Mouse (Mus musculus) gastrocnemius, postnatal 14 days (tissue): ENCODE measurements around the gene Asnsd1. TPM values are rescaled to one million over a fixed set of nuclear protein-coding genes. Genes with fewer than 3 reads are reported as not detected.
"Not testable (repeated sequence)": the region's sequence is repeated elsewhere in the genome, so short reads cannot be mapped to it uniquely, and the experiment has no call there.

Experiments used
- DNase-seq: peaks from one replicate; pipeline ENCODE4 v3.0.0; 2021; ENCODE audit warnings: mixed read lengths
- intact Hi-C: fragments of 180-260 bp; cut with DNase I; formaldehyde crosslinking; loops from one replicate; pipeline ENCODE4 v1.15.1; 2025; ENCODE audit warnings: low total_unique reads
- long read RNA-seq, 2 experiments: library from polyadenylated mRNA; stranded (forward); transcript quantifications; one replicate each; pipeline ENCODE4 v2.0.0; 2021
- total RNA-seq, 2 experiments: library from RNA; stranded (reverse); gene quantifications; 2 replicates each; pipeline ENCODE4 v1.2.3; 2021

Gene Asnsd1
- total RNA-seq = 10 to 100 TPM; 39.4 to 41.2 TPM
- long read RNA-seq, experiment 1, transcript Asnsd1-201 (6 exons, 2,442 nt) = major isoform, 60 of 69 reads
- long read RNA-seq, experiment 1, partial matches to known transcripts = 3 of 69 reads
- long read RNA-seq, experiment 1, other reads (novel, unspliced or antisense) = 3 of 69 reads
- long read RNA-seq, experiment 2, transcript Asnsd1-201 (6 exons, 2,442 nt) = major isoform, 65 of 72 reads
- long read RNA-seq, experiment 2, partial matches to known transcripts = 1 of 72 reads
- long read RNA-seq, experiment 2, other reads (novel, unspliced or antisense) = 2 of 72 reads

DNA sequence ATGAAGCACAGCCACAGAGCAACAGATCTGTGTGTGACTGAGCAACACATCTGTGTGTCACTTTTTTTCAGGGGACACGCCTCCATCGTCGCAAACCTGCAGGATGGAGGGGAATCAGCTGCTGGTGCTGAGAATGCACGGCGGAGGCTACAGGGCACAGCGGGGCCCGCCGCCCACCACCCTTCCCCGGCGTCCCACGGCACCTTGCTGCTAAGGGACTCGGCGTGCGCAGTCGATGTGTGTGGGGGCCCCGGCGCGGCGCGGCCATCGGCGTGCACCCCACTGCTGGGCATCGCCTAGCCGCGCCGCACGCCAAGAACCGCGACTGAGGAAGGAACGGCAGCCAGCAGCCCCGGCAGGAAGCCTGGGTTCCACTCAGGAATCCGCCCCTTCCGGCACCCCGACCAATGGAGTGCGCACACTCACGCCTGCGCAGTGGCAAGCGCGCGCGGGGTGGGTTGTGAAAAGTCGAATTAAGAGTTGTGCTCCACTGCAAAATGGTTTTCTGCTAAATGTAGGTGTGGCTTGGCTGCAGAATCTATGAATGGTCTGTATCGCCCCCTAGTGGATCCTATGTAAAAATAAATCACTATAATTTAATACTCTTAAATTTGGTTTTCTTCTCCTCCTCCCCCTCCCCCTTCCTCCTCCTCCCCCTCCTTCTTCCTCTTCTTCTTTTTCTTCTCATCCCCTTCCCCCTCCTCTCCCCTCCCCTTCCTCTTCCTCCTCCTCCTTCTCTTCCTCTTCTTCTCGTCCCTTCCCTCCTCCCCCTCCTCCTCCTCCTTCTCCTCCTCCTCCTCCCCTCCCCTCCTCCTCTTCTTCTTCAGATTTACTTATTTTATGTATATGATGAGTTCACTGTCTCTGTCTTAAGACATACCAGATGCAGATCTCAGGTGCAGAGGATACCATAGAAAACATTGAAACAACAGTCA, at the start of gene Asnsd1, which contains the start of the genes Asdurf and Gm28551:
Gene Asnsd1, minus strand, starts transcription at position 426 of the 935 bp plus-strand sequence.
Gene Asdurf, minus strand, starts transcription at position 293 of the 935 bp plus-strand sequence.
Gene Gm28551, minus strand, starts transcription at position 341 of the 935 bp plus-strand sequence.
- intact Hi-C loops = no loop called here
- peak; percentile 97 for DNase-seq

DNA sequence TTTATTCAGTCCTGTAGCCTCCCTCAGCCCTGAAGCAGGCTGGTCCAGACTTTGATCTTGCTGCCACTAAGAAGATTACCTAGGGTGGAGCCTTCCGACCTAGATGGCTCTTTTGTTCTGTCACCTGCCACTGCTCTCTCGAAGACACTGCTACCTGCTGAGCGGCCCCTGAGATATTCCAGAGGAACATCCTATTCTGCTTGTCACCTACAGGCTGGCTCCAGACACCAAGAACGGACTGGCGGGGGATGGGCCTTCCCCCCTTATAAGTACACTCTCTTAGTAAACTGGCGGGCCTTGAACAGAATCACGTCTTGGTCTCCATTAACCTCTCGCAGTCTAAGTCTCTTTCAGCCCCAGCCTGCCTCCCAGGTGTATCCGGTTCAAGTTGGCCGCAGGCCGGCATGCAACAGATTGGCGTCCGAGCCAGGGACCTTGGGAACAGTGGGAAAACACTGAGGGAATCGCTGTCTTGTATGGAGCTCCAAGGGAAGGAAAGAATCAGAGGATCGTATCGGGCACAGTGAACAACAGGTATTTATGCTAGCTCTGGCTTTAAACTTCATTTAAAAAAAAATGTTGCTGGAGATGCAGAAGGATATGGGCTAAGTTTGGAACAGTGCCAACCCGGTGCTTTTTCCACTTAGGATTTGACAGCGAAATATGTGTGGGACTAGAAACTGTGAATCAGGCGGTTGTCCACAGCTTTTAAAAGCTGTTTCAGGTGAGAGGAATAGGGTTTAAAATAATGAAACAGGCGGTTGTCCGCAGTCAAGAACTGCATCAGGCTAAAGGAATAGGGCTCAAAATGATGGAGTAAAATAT, 41.6 kb upstream of the Asnsd1 start:
- intact Hi-C loops = not testable (repeated sequence)
- peak; percentile 22 for DNase-seq

DNA sequence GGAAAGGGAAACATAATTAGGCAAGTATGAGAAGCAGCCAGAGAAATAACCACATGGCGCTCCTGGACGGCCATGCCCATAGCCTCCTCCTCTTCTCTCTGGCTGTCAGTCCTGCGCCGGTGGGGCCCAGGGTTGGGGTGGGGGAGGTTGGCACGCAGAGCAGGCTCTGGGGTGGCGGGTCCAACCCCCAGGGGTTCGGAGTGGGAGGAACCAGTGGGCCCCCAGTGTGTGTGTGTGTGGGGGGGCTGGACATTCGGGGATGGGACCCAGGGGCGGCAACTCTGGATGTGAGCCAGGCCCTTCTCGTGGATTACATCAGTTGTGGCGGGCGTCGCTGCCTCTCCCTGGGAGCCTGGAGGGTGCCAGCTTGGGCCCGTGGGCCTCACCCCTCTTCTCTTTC, 36.2 kb upstream of the Asnsd1 start:
- intact Hi-C loops = no loop called here
- DNase-seq = no peak

GRCm38 (mm10) chr1:53384085-53384688, 31.6 kb upstream of the Asnsd1 start:
- intact Hi-C loops = no loop called here
- no peak for DNase-seq

DNA sequence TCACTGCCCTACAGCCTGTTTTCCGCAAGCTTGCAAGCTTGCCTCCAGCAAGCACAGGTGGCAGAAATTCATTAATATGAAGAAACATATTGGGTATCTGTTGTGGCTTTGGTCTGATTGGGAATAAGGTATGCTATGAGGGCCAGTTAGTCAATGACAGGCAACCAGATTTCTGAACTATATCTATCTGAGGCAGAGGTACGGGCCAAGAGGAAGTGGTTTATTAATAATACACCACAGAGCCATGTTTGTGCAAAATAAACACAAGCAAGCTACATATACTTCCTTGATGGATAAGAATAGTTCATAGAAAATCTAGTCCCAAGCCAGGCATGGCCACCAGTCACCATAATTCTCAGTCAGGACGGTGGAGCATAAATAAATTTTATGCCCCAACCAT, 25.2 kb upstream of the Asnsd1 start:
- intact Hi-C loops = no loop called here
- no peak for DNase-seq

DNA sequence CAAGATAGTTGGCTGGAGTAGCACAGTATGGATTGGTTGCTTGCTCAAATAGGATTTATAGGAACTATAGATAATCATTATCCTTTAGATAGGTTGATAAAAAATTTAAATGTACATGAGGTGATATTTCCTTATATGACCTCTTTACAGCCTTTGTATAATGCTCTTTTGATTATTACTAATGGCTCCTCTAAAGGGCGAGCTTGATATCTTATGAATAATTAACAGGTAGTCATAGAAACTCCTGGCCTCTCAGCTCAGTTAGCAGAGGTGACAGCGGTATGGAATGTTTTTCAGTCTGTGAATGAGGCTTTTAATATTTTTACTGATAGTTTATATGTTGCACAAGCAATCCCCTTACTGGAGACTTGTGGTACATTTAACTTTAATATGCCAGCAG, 23.4 kb upstream of the Asnsd1 start:
- intact Hi-C loops, DNase-seq: not testable (repeated sequence)

- no peak for DNase-seq
- intact Hi-C loops = no loop called here
These were observed 6.4 kb upstream of the Asnsd1 start for GRCm38 (mm10) chr1:53358988-53359387.

DNA sequence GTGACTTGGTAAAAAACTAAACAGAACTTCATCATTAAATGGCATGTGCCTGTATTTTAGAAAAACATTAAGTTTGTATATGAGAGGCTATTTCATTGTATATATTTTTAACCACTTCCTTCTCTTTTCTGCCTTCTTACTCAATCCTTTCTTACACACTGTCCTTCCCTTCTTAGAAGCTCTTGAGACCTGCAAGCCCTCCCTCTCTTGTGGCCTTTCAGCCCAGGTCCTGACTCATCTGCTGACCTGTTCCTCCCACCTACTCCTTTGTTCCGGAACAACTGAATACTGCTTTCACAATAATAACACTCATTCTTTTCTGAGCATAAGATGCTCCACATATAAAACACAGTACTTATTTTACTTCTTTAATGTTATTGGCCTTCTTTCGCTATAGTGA, 11.5 kb downstream of the Asnsd1 start:
- no peak for DNase-seq
- intact Hi-C loops = no loop called here

GRCm38 (mm10) chr1:53337403-53337802, 15.1 kb downstream of the Asnsd1 start:
- DNase-seq, intact Hi-C loops: not testable (repeated sequence)

DNA sequence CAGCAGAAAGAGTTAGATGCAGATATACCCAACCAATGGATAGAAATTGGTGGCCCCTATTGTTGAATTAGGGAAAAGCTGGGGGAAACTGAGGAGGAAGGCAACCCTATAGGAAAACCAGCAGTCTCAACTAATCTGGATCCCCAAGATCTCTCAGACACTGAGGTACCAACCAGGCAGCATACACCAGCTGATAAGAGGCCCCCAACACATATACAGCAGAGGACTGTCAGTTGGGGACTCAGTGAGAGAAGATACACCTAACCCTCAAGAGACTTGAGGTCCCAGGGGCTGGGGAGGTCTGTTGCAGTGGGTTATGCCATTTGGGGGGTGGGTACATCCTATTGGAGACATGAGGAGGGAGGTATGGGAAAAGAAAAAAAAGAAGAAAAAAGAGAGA, 17.1 kb downstream of the Asnsd1 start:
- intact Hi-C loops = no loop called here
- no peak for DNase-seq

DNA sequence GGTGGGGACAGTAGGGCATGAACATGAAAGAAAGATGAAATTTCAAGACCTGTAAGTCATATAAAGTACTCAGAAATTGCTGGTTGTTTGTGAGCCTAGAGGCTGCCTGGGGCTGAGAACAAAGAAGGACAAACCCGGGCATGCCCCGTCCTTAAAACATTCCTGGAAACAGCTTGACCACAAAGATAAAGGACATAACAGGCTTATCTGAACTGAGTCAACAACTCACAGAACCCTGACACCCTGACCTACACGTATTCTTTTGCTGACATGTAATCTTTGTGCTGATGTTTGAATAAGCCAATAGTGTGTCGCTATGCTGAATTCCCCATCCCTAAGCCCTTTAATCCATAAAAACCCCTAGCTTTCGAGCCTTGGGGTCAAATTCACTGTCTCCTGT, 19.0 kb downstream of the Asnsd1 start:
- DNase-seq, intact Hi-C loops: not testable (repeated sequence)

DNA sequence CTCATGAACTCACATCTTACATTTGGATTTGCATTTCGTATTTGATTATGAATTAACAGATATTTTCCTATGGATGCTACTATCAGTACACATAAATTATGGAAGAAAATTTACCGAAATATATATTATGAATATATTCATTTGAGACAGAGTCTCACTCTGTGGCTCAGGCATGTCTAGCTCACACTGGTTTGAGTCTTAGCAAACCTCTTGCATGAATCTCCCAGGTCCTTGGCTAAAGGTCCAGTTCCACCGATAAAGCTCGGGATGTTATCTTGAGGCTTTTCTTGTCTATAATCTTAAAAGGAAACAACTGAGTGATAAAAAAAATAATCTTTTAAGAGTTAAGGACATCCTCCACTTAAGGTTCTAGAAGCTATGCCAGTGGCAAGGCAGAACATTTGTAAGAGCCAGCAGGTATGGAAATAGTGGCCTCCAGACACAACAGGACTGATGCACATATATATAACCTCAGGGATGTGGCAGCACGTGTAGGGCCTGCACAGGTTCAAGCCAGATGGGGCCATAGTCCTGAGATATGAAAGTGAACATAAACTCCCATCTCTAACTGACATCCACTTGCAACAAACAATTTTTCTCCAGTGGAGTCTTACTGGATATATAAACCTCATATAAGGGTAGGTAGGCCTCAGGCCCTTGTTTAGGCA, 27.6 kb downstream of the Asnsd1 start:
- intact Hi-C loops = no loop called here
- DNase-seq = no peak

- intact Hi-C loops = no loop called here
- DNase-seq = no peak
These were observed 28.3 kb downstream of the Asnsd1 start for GRCm38 (mm10) chr1:53324277-53324676.

GRCm38 (mm10) chr1:53323254-53323653, 29.3 kb downstream of the Asnsd1 start:
- DNase-seq = no peak
- intact Hi-C loops = no loop called here

GRCm38 (mm10) chr1:53321662-53322344, 30.7 kb downstream of the Asnsd1 start:
- no peak for DNase-seq
- intact Hi-C loops = no loop called here

- intact Hi-C loops = no loop called here
- DNase-seq = peak; percentile 84
These were observed 39.3 kb downstream of the Asnsd1 start, which contains the start of gene Osgepl1 for GRCm38 (mm10) chr1:53312989-53313967. Gene Osgepl1 (plus strand): TSS chr1:53313624.

- intact Hi-C loops = no loop called here
These were observed 52.0 kb downstream of the Asnsd1 start for GRCm38 (mm10) chr1:53300506-53300905.

More at GRCm38 (mm10) chr1:53300506-53300905, 52.0 kb downstream of the Asnsd1 start:
- no peak for DNase-seq
